Mouse (Mus musculus): ENCODE measurements at regions not wholly inside any gene's neighbourhood (a gene's known extent, or its start where the extent isn't known, plus 50 kb on each side); places are given as distances from the start of the nearest gene placed in this dataset.

DNA sequence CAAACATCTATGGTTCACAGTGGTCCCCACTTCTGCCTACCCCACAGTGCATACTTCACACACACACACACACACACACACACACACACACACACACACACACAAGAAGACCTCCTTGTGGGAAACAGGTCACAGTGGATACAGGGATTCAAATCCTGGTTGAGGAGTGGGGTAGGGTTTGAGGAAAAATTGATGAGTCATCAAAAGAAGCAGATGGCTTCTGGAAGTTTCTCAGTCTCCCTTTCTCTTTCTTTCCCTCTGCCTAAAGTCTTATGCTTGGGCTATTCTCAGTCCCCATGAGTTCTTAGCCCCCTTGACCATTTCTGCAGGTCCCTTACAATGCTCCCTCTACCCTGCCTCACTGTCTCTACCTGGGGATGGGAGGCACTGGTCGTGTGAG is 56.4 kb downstream of the Rassf10 start:
- Histone ChIP-seq H3K4me1 (replicated peaks; ENCODE audit: control insufficient read depth, insufficient read depth, low read length) (no peaks in the 10 kb centered on the region), H3K4me3 (replicated peaks; ENCODE audit: low read length) (no peak overlapping the region), H3K27me3 (ENCODE audit: control insufficient read depth, insufficient read depth, low read length) (no peaks in the 10 kb centered on the region), H3K9ac (no peak overlapping the region), H3K27ac (no peak overlapping the region), H3K4me2 (replicated peaks) (no peak overlapping the region), H3K36me3 (replicated peaks; ENCODE audit: control insufficient read depth, insufficient read depth) (no peaks in the 10 kb centered on the region), H3K9me3 (ENCODE audit: control insufficient read depth, low read length) (no peaks in the 10 kb centered on the region)
- no peak for ATAC-seq (ENCODE audit: low FRiP score)
- WGBS: 92% methylated on average over 1 of the region's 1 CpGs
- DNase-seq (ENCODE audit: low spot score): no peak

DNA sequence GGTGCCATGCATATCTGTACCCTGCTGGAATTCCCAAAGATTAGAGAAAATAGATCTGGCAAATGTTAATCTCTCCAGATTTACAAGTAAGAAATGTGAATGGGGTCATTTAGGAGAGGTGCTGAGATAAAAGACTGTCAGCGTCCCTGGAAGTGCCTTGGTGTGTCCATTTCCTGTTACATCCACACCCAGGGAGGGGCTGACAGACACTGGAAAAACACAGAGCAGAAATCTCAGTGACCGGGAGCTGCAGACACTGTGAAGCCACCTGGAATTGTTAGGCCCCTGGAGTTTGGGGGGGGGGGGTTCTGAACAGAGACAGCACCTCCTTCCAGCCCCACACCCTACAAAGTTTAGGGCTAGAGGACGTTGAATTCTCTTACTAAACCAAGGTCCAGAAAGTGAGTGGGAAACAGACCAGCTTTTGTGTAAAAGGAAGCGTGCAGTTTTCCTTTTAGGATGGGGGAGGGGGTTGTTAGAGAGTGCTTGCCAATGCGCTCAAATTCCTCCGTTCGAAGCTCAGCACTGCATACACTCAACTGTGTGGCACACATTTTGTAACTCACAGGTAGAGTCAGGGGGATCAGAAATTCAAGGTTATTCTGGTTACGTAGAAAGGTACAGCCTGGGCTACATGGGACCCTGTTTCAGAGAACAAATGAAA is 63.5 kb downstream of the Rassf10 start:
- WGBS: 53% methylated on average over 8 of the region's 8 CpGs
- no peak overlapping the region for H3K4me3 ChIP-seq (replicated peaks; ENCODE audit: low read length)
- H3K4me2 ChIP-seq (replicated peaks): no peak overlapping the region
- DNase-seq (ENCODE audit: low spot score) (no peak), ATAC-seq (ENCODE audit: low FRiP score) (no peak)
- no peak overlapping the region for H3K9ac ChIP-seq
- no peaks in the 10 kb centered on the region for H3K36me3 ChIP-seq (replicated peaks; ENCODE audit: control insufficient read depth, insufficient read depth)
- H3K4me1 ChIP-seq (replicated peaks; ENCODE audit: control insufficient read depth, insufficient read depth, low read length): no peaks in the 10 kb centered on the region
- H3K9me3 ChIP-seq (ENCODE audit: control insufficient read depth, low read length): no peaks in the 10 kb centered on the region
- no peak overlapping the region for H3K27ac ChIP-seq
- no peaks in the 10 kb centered on the region for H3K27me3 ChIP-seq (ENCODE audit: control insufficient read depth, insufficient read depth, low read length)

DNA sequence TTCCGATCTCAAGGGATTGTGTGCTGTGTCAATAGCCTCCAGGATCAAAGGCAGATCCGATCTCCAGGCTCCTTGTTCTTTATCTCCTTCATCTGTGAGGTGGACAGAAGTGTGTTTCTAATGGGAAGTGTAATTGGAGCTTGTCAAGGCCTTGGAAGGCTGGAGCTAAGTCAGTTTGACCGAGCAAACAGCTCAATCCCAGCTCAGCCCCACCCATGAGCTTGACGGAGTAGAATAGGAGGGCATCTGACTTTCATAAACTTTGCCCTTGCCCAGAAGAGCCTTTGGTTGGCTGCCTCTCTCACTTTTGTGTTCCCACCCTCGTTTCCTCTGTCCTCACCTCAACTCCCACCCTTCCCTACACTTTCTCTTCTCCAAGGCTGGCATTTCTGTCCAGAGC is 67.7 kb downstream of the Rassf10 start:
- no peaks in the 10 kb centered on the region for H3K9me3 ChIP-seq (ENCODE audit: control insufficient read depth, low read length)
- DNase-seq (ENCODE audit: low spot score) (no peak), ATAC-seq (ENCODE audit: low FRiP score) (no peak)
- no peaks in the 10 kb centered on the region for H3K36me3 ChIP-seq (replicated peaks; ENCODE audit: control insufficient read depth, insufficient read depth)
- no peak overlapping the region for H3K27ac ChIP-seq
- H3K4me2 ChIP-seq (replicated peaks): no peak overlapping the region
- H3K9ac ChIP-seq: no peak overlapping the region
- H3K4me3 ChIP-seq (replicated peaks; ENCODE audit: low read length): no peak overlapping the region
- no peaks in the 10 kb centered on the region for H3K4me1 ChIP-seq (replicated peaks; ENCODE audit: control insufficient read depth, insufficient read depth, low read length)
- H3K27me3 ChIP-seq (ENCODE audit: control insufficient read depth, insufficient read depth, low read length): no peaks in the 10 kb centered on the region
- WGBS: 72% methylated on average over 5 of the region's 5 CpGs

DNA sequence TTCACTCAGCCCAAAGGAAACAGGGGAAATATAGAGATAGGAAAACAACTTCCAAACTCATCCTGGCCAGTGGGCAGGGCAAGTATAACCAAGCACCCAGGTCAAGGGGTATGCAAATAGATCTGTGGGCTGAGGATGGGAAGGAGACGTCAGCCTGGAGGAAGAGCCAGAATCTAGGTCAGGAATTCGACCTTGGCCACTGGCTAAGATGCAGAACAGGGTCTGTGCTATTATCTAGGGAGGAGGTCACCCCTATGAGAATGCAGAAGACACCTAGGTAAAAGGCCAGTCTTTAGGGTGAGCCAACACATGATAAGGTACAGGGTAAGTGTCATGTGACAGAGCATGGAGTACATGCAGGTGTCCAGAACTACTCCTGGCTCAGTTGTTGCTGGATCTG is 68.8 kb downstream of the Rassf10 start:
- no peak overlapping the region for H3K4me2 ChIP-seq (replicated peaks)
- no peaks in the 10 kb centered on the region for H3K27me3 ChIP-seq (ENCODE audit: control insufficient read depth, insufficient read depth, low read length)
- H3K36me3 ChIP-seq (replicated peaks; ENCODE audit: control insufficient read depth, insufficient read depth): no peaks in the 10 kb centered on the region
- 37% methylated on average over 2 of the region's 2 CpGs for WGBS
- no peak for ATAC-seq (ENCODE audit: low FRiP score)
- no peaks in the 10 kb centered on the region for H3K9me3 ChIP-seq (ENCODE audit: control insufficient read depth, low read length)
- H3K9ac ChIP-seq: no peak overlapping the region
- H3K4me1 ChIP-seq (replicated peaks; ENCODE audit: control insufficient read depth, insufficient read depth, low read length): no peaks in the 10 kb centered on the region
- DNase-seq (ENCODE audit: low spot score): no peak
- no peak overlapping the region for H3K27ac ChIP-seq
- no peak overlapping the region for H3K4me3 ChIP-seq (replicated peaks; ENCODE audit: low read length)

DNA sequence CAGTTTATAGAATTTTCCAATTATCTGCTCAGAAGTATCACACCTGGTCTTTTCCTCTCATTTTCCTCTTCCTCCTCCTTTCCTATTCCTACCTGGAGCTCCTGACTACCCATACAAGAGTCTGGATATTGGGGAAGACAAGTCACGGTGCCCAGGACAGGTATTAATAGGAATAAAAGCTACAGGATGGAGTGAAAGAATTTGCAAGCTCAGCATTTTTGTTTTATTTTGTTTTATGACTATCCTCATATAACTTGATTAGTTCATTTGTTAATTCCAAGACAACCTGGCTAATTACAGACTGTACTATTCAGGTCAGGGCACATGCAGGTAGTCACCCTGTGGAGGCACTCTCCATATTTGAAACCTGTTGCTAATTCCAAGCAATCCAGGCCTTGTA is 72.0 kb downstream of the Rassf10 start:
- no peak overlapping the region for H3K27ac ChIP-seq
- H3K9ac ChIP-seq: no peak overlapping the region
- no peak overlapping the region for H3K4me3 ChIP-seq (replicated peaks; ENCODE audit: low read length)
- H3K9me3 ChIP-seq (ENCODE audit: control insufficient read depth, low read length): no peaks in the 10 kb centered on the region
- ATAC-seq (ENCODE audit: low FRiP score) (no peak), DNase-seq (ENCODE audit: low spot score) (no peak)
- no peaks in the 10 kb centered on the region for H3K4me1 ChIP-seq (replicated peaks; ENCODE audit: control insufficient read depth, insufficient read depth, low read length)
- no peak overlapping the region for H3K4me2 ChIP-seq (replicated peaks)
- 90% methylated on average over 1 of the region's 1 CpGs for WGBS
- H3K27me3 ChIP-seq (ENCODE audit: control insufficient read depth, insufficient read depth, low read length): no peaks in the 10 kb centered on the region
- H3K36me3 ChIP-seq (replicated peaks; ENCODE audit: control insufficient read depth, insufficient read depth): no peaks in the 10 kb centered on the region

DNA sequence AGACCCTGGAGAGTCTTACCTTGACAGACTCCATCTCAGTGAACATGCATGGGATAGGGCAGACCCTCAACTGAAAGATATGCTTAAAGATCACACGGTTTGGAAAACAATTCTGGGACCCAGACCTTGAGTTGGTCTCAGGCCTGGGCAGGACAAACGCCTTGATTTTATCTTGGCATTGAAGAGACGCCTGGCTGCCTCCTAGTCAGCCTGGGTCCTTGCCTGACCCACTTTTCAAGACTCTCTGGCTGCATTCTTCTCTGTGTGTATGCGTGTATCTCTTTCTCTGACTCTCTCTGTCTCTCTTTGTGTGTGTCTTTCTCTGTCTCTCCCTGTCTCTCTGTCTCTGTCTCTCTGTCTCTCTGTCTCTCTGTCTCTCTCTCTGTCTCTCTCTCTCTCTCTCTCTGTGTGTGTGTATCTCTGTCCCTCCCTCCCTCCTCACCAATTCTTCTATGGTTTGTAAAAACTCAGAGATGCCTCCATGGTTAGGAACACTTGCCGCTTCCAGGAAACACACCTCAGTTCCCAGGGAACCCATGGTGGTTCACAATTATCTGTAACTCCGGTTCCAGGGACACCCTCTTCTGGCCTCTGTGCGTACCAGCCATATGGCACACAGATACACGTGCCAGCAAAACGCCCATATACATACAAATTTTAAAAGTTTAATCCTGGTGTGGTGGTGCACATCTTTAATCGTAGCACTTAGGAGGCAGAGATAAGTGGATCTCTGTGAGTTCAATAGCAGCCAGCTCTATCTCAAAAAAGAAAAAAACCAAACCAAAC is 72.7 kb downstream of the Rassf10 start:
- no peaks in the 10 kb centered on the region for H3K9me3 ChIP-seq (ENCODE audit: control insufficient read depth, low read length)
- WGBS: 86% methylated on average over 10 of the region's 10 CpGs
- no peaks in the 10 kb centered on the region for H3K27me3 ChIP-seq (ENCODE audit: control insufficient read depth, insufficient read depth, low read length)
- no peaks in the 10 kb centered on the region for H3K4me1 ChIP-seq (replicated peaks; ENCODE audit: control insufficient read depth, insufficient read depth, low read length)
- ATAC-seq (ENCODE audit: low FRiP score): no peak
- no peak overlapping the region for H3K4me2 ChIP-seq (replicated peaks)
- no peak overlapping the region for H3K9ac ChIP-seq
- H3K27ac ChIP-seq: no peak overlapping the region
- no peak overlapping the region for H3K4me3 ChIP-seq (replicated peaks; ENCODE audit: low read length)
- DNase-seq (ENCODE audit: low spot score): no peak
- no peaks in the 10 kb centered on the region for H3K36me3 ChIP-seq (replicated peaks; ENCODE audit: control insufficient read depth, insufficient read depth)

DNA sequence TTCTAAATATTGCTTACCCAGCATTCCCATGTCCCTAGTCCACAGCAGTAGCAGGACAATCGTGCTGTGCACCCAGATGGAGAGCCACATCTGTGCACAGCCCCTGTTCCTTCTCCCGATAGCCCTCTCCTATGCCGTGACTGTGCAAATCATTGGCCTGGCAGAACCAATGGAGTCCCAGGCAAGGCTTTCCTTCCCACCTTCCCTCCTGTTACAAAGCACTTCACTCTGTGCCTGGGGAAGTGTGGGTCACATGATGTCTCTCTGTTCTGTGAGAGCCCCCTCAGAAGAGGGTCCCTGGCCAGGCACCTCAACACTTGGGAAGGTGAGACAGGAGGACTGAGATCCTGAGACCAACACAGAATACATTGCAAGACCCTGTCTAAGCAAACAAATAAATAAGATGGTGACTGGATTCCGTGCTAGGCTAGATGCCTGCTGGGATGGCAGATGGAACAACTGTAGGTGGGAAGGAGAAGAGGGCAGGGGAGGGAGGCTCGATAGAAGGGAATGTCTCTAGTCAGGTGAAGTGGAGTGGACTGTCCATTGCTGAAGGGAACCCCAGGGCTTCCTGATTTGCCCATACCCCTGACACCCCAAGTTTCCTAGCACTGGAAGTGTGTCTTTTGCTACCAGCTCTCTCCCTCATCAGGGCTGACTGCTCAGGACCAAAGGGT is 73.5 kb downstream of the Rassf10 start:
- H3K27me3 ChIP-seq (ENCODE audit: control insufficient read depth, insufficient read depth, low read length): no peaks in the 10 kb centered on the region
- H3K4me2 ChIP-seq (replicated peaks): no peak overlapping the region
- ATAC-seq (ENCODE audit: low FRiP score) (no peak), DNase-seq (ENCODE audit: low spot score) (no peak)
- H3K4me3 ChIP-seq (replicated peaks; ENCODE audit: low read length): no peak overlapping the region
- no peak overlapping the region for H3K27ac ChIP-seq
- no peaks in the 10 kb centered on the region for H3K36me3 ChIP-seq (replicated peaks; ENCODE audit: control insufficient read depth, insufficient read depth)
- WGBS: 66% methylated on average over 5 of the region's 5 CpGs
- H3K9me3 ChIP-seq (ENCODE audit: control insufficient read depth, low read length): no peaks in the 10 kb centered on the region
- H3K4me1 ChIP-seq (replicated peaks; ENCODE audit: control insufficient read depth, insufficient read depth, low read length): no peaks in the 10 kb centered on the region
- H3K9ac ChIP-seq: no peak overlapping the region

DNA sequence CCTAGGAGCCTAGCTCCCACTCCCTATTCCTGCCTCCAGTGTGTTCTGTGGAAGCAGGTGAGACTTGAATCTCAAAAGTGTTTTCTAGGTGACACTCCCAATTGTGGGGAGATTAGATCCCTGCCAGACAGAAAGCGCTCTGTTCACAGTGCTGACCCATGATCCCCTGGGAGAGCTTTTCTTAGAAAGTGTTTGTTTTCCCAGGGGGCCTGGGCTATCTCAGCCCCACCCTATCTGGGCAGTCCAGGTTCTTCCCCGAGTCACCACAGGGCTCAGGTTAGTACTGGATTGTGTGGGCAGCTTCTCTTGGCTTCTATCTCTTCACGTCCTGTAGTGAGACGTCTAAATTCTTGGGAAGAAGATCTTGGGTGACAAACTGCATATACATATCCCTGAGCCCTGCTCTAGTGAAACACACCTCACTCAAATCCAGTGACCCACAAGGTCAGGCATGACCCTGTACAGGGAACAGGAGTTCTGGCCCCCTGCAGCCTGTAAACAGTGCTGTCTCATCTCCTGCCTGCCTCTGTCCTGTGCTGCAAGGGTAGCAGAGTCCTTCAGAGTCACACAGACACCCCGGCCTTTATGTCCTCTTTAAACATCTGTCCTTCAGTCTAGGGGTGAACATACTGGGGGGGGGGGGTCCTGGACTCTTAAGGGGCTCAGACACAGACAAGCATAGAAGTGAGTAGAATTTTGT is 76.4 kb downstream of the Rassf10 start:
- ATAC-seq (ENCODE audit: low FRiP score): no peak
- Histone ChIP-seq H3K27me3 (ENCODE audit: control insufficient read depth, insufficient read depth, low read length) (no peaks in the 10 kb centered on the region), H3K9ac (no peak overlapping the region), H3K4me1 (replicated peaks; ENCODE audit: control insufficient read depth, insufficient read depth, low read length) (no peaks in the 10 kb centered on the region), H3K4me2 (replicated peaks) (no peak overlapping the region), H3K27ac (no peak overlapping the region), H3K36me3 (replicated peaks; ENCODE audit: control insufficient read depth, insufficient read depth) (no peaks in the 10 kb centered on the region), H3K9me3 (ENCODE audit: control insufficient read depth, low read length) (no peaks in the 10 kb centered on the region), H3K4me3 (replicated peaks; ENCODE audit: low read length) (no peak overlapping the region)
- no peak for DNase-seq (ENCODE audit: low spot score)
- WGBS: 67% methylated on average over 5 of the region's 5 CpGs

DNA sequence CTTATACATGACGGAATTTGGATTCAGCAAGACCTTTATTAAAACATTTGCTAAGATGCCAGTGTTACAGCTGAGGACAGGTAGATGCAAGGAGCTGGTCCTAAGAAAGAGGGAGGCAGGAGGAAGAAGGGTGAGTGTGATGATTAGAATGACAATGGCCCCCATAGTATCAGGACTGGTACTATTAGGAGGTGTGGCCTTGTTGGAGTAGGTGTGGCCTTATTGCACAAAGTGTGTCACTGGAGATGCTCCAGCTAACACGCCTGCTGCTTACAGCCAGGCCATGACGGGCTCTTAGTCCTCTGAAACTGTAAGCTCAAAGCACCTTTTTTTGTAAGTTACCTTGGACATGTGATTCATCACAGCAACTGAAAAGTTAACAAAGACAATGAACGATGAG is 82.0 kb downstream of the Rassf10 start:
- 86% methylated on average over 4 of the region's 4 CpGs for WGBS
- Histone ChIP-seq H3K9me3 (ENCODE audit: control insufficient read depth, low read length) (no peaks in the 10 kb centered on the region), H3K4me1 (replicated peaks; ENCODE audit: control insufficient read depth, insufficient read depth, low read length) (no peaks in the 10 kb centered on the region), H3K27ac (no peak overlapping the region), H3K4me2 (replicated peaks) (no peak overlapping the region), H3K9ac (no peak overlapping the region), H3K4me3 (replicated peaks; ENCODE audit: low read length) (no peak overlapping the region), H3K36me3 (replicated peaks; ENCODE audit: control insufficient read depth, insufficient read depth) (no peaks in the 10 kb centered on the region), H3K27me3 (ENCODE audit: control insufficient read depth, insufficient read depth, low read length) (no peaks in the 10 kb centered on the region)
- DNase-seq (ENCODE audit: low spot score) (no peak), ATAC-seq (ENCODE audit: low FRiP score) (no peak)
